Mouse (Mus musculus): ENCODE results near the gene Sema4d. TPM values are rescaled to one million over a fixed set of nuclear protein-coding genes. Genes with fewer than 3 reads are reported as not detected.

The Sema4d gene
- polyA plus RNA-seq, 1 experiment from 2014 or later: 23.8 TPM

DNA sequence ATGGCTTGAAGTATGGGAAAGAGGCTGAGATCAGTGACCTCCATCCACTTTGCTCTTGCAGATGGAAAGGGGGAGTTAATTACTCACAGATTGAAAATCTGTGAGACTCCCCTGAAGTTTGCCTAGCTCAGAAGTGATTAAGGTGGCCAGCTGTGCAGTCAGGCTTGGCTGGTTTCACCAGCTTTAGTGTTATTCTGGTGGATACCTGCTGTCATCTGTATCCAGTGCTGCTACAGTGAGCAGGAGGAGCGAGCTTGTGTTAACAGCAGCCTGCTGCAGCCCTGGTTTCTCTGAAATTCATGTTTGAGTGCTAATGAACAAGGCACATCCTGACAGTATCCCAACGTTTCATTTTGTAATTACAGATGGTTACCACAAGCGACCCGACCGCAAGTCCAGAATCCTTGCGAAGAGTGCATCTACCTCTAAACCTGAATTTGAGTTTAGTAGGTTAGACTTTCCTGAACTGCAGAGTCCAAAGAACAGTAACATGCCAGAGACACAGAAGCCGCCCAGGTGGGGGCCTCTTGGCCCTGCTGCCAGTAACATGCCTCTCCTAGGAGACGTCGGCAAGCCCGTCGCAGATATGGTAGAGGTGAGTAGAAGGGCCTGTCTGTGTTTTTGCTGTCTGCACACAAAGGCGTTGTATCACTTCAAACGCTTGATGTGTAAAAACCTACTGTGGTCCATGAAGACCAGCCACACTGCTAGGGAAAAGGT, 136.9 kb downstream of the Sema4d start:
- peak; percentile 65 for DNase-seq (ENCODE audit: low spot score)
- no peak for TF ChIP-seq CTCF (IDR thresholded peaks at IDR 0.05; ENCODE audit: low read depth)
- Histone ChIP-seq H3K36me3 (ENCODE audit: insufficient read depth, low read length) (peaks cover 38% of the 10 kb centered on the region), H3K9me3 (replicated peaks; ENCODE audit: low read length) (no peaks in the 10 kb centered on the region), H3K9ac (ENCODE audit: low read depth, low read length) (no peak overlapping the region), H3K4me3 (replicated peaks; ENCODE audit: low read depth, low read length) (no peak overlapping the region), H3K4me2 (ENCODE audit: low read length) (no peak overlapping the region), H3K4me1 (replicated peaks; ENCODE audit: insufficient read depth, low read length) (peaks cover 7% of the 10 kb centered on the region; the same call in 1 of the 2 replicates), H3K27ac (peak overlapping the region; percentile 59), H3K27me3 (ENCODE audit: insufficient read depth, low read length) (no peaks in the 10 kb centered on the region)
- WGBS: 74% methylated on average over 13 of the region's 13 CpGs
- ATAC-seq (replicated peaks; ENCODE audit: low FRiP score, low read depth): peak; percentile 65

GRCm38 (mm10) chr13:51653961-51654360, 139.6 kb downstream of the Sema4d start:
- peaks cover 26% of the 10 kb centered on the region for H3K36me3 ChIP-seq (ENCODE audit: insufficient read depth, low read length)
- H3K9ac ChIP-seq (ENCODE audit: low read depth, low read length): no peak overlapping the region
- no peak for TF ChIP-seq CTCF (IDR thresholded peaks at IDR 0.05; ENCODE audit: low read depth)
- WGBS: 92% methylated on average over 9 of the region's 9 CpGs
- H3K4me1 ChIP-seq (replicated peaks; ENCODE audit: insufficient read depth, low read length): peaks cover 12% of the 10 kb centered on the region
- no peak for ATAC-seq (replicated peaks; ENCODE audit: low FRiP score, low read depth)
- no peak for DNase-seq (ENCODE audit: low spot score)
- no peak overlapping the region for H3K4me2 ChIP-seq (ENCODE audit: low read length)
- H3K4me3 ChIP-seq (replicated peaks; ENCODE audit: low read depth, low read length): no peak overlapping the region
- no peaks in the 10 kb centered on the region for H3K27me3 ChIP-seq (ENCODE audit: insufficient read depth, low read length)
- no peak overlapping the region for H3K27ac ChIP-seq
- H3K9me3 ChIP-seq (replicated peaks; ENCODE audit: low read length): no peaks in the 10 kb centered on the region

GRCm38 (mm10) chr13:51653159-51653558, 140.4 kb downstream of the Sema4d start:
- Histone ChIP-seq H3K27me3 (ENCODE audit: insufficient read depth, low read length) (no peaks in the 10 kb centered on the region), H3K27ac (no peak overlapping the region), H3K4me3 (replicated peaks; ENCODE audit: low read depth, low read length) (no peak overlapping the region), H3K4me2 (ENCODE audit: low read length) (no peak overlapping the region), H3K36me3 (ENCODE audit: insufficient read depth, low read length) (peaks cover 21% of the 10 kb centered on the region), H3K9me3 (replicated peaks; ENCODE audit: low read length) (no peaks in the 10 kb centered on the region), H3K4me1 (replicated peaks; ENCODE audit: insufficient read depth, low read length) (peaks cover 12% of the 10 kb centered on the region), H3K9ac (ENCODE audit: low read depth, low read length) (no peak overlapping the region)
- 89% methylated on average over 6 of the region's 6 CpGs for WGBS
- ATAC-seq (replicated peaks; ENCODE audit: low FRiP score, low read depth) (no peak), DNase-seq (ENCODE audit: low spot score) (no peak)
- TF ChIP-seq CTCF (IDR thresholded peaks at IDR 0.05; ENCODE audit: low read depth): no peak

GRCm38 (mm10) chr13:51651408-51652064, 142.0 kb downstream of the Sema4d start, which contains the start of gene Secisbp2:
Gene Secisbp2 (plus strand): TSS chr13:51651697.
- DNase-seq (ENCODE audit: low spot score) (peak; percentile 95), ATAC-seq (replicated peaks; ENCODE audit: low FRiP score, low read depth) (peak; percentile 92)
- WGBS: 1% methylated on average over 69 of the region's 69 CpGs
- H3K9me3 ChIP-seq (replicated peaks; ENCODE audit: low read length): no peaks in the 10 kb centered on the region
- TF ChIP-seq CTCF (IDR thresholded peaks at IDR 0.05; ENCODE audit: low read depth): peak; percentile 91
- H3K9ac ChIP-seq (ENCODE audit: low read depth, low read length): peak within 1 kb of the TSS; percentile 85
- peak within 1 kb of the TSS; percentile 80 for H3K4me3 ChIP-seq (replicated peaks; ENCODE audit: low read depth, low read length)
- peaks cover 12% of the 10 kb centered on the region for H3K4me1 ChIP-seq (replicated peaks; ENCODE audit: insufficient read depth, low read length)
- H3K4me2 ChIP-seq (ENCODE audit: low read length): peak within 1 kb of the TSS; percentile 67
- H3K36me3 ChIP-seq (ENCODE audit: insufficient read depth, low read length): peaks cover 12% of the 10 kb centered on the region; the same call in 1 of the 2 replicates
- H3K27ac ChIP-seq: peak within 1 kb of the TSS; percentile 94
- H3K27me3 ChIP-seq (ENCODE audit: insufficient read depth, low read length): no peaks in the 10 kb centered on the region

DNA sequence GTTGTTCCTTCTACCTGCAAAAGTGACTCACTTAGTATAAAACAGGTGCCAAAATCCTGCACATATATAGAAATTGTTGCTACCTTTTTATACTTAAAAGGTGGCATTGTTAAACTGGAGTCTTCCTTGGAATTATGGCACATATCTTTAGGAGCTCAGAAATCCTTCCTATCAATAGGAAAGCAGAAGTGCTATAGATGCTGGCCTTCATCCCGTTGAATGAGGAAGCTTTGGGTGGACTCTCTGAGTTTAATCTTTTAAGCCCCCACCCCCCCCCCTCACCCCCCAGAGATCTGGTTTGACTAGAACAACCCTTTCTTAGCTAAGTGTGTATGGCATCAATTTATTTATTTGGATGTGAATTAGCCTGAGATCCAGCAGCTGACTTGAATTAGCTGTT, 143.8 kb downstream of the Sema4d start:
- no peak overlapping the region for H3K4me2 ChIP-seq (ENCODE audit: low read length)
- H3K27ac ChIP-seq: no peak overlapping the region
- H3K27me3 ChIP-seq (ENCODE audit: insufficient read depth, low read length): no peaks in the 10 kb centered on the region
- DNase-seq (ENCODE audit: low spot score) (no peak), ATAC-seq (replicated peaks; ENCODE audit: low FRiP score, low read depth) (no peak)
- WGBS: 91% methylated on average over 1 of the region's 1 CpGs
- peaks cover 12% of the 10 kb centered on the region for H3K4me1 ChIP-seq (replicated peaks; ENCODE audit: insufficient read depth, low read length)
- 0 out of 2 replicates have a peak, but pooled peaks cover 4% of the 10 kb centered on the region for H3K36me3 ChIP-seq (ENCODE audit: insufficient read depth, low read length)
- no peak for TF ChIP-seq CTCF (IDR thresholded peaks at IDR 0.05; ENCODE audit: low read depth)
- H3K9ac ChIP-seq (ENCODE audit: low read depth, low read length): no peak overlapping the region
- no peak overlapping the region for H3K4me3 ChIP-seq (replicated peaks; ENCODE audit: low read depth, low read length)
- no peaks in the 10 kb centered on the region for H3K9me3 ChIP-seq (replicated peaks; ENCODE audit: low read length)

- H3K36me3 ChIP-seq (ENCODE audit: insufficient read depth, low read length): no peaks in the 10 kb centered on the region
- ATAC-seq (replicated peaks; ENCODE audit: low FRiP score, low read depth) (no peak), DNase-seq (ENCODE audit: low spot score) (no peak)
- H3K4me3 ChIP-seq (replicated peaks; ENCODE audit: low read depth, low read length): no peak overlapping the region
- H3K4me1 ChIP-seq (replicated peaks; ENCODE audit: insufficient read depth, low read length): peaks cover 12% of the 10 kb centered on the region
- H3K9ac ChIP-seq (ENCODE audit: low read depth, low read length): no peak overlapping the region
- H3K9me3 ChIP-seq (replicated peaks; ENCODE audit: low read length): no peaks in the 10 kb centered on the region
- TF ChIP-seq CTCF (IDR thresholded peaks at IDR 0.05; ENCODE audit: low read depth): no peak
- no peaks in the 10 kb centered on the region for H3K27me3 ChIP-seq (ENCODE audit: insufficient read depth, low read length)
- H3K27ac ChIP-seq: no peak overlapping the region
- 90% methylated on average over 4 of the region's 4 CpGs for WGBS
- H3K4me2 ChIP-seq (ENCODE audit: low read length): peak overlapping the region; percentile 15
Observed at GRCm38 (mm10) chr13:51648237-51648636, 145.3 kb downstream of the Sema4d start.

Measured in kidney, postnatal 0 days (tissue).